Mouse (Mus musculus) left cerebral cortex, postnatal 36 days (tissue): ENCODE data around the gene Chd6. TPM values are rescaled to one million over a fixed set of nuclear protein-coding genes. Genes with fewer than 3 reads are reported as not detected.

ENCODE experiments used
- DNase-seq, 2 experiments: peaks; one replicate each; pipeline ENCODE4 v3.0.0; 2021 to 2022; ENCODE audit warnings: low spot score in 2 of 2, mixed read lengths in 1 of 2
- intact Hi-C: fragments of 180-260 bp; cut with DNase I; formaldehyde crosslinking; loops from one replicate; pipeline ENCODE4 v1.15.1; 2025
- total RNA-seq, 2 experiments: library from RNA; stranded (reverse); gene quantifications; 2 replicates each; pipeline ENCODE4 v1.2.3; 2021

The Chd6 gene
- total RNA-seq, 2 experiments from 2014 or later, result 58.0 to 75.4 TPM

DNA sequence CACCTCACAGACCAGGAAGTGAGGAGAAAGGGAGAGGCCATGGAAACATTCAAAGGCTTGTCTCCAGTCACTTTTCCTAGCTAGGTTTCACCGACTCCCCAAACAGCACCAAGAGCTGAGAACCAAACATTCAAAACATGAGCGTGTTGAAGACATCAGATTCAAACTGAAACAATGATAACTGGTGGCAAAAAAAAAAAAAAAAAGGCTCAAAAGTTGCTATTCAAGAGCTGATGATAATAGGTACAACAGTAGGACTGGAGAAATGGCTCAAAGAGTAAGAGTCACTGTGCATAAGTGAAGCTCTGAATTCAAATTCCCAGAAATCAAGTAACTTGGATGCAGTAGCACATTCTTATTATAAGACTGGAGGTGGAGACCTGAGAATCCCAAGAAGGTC, 30.3 kb downstream of the Chd6 start:
- intact Hi-C loops, result no loop called here
- DNase-seq, result no peak

DNA sequence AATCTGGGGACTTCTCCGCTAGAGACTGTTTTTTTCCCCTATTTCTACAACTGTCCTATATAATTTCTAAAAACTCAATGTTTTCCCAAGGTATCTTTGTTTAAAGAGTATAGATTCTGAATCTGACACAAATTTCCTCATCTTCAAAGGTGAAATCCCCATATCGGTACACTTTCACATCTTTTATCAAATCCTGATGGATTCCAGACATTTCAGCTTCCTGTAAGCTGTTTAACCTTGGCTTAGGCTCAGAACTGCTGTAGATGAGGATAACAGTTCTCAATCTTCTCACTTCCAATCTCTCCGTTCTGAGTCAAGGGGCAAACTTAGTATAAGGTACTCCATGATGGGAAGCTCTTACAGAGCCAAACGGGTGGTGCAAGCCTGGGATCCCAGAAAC, 32.6 kb downstream of the Chd6 start:
- no peak for DNase-seq
- intact Hi-C loops, result no loop called here

- intact Hi-C loops, result no loop called here
- no peak for DNase-seq
Measured at GRCm38 (mm10) chr2:161075553-161075952, 33.3 kb downstream of the Chd6 start.

- no peak for DNase-seq
- intact Hi-C loops, result no loop called here
Measured at GRCm38 (mm10) chr2:161066097-161066759, 42.6 kb downstream of the Chd6 start.

GRCm38 (mm10) chr2:161065594-161065993, 43.3 kb downstream of the Chd6 start:
- intact Hi-C loops, result no loop called here

GRCm38 (mm10) chr2:161064836-161065235, 44.0 kb downstream of the Chd6 start:
- no peak for DNase-seq
- intact Hi-C loops, result no loop called here

More at GRCm38 (mm10) chr2:161065594-161065993, 43.3 kb downstream of the Chd6 start:
- DNase-seq, result no peak

DNA sequence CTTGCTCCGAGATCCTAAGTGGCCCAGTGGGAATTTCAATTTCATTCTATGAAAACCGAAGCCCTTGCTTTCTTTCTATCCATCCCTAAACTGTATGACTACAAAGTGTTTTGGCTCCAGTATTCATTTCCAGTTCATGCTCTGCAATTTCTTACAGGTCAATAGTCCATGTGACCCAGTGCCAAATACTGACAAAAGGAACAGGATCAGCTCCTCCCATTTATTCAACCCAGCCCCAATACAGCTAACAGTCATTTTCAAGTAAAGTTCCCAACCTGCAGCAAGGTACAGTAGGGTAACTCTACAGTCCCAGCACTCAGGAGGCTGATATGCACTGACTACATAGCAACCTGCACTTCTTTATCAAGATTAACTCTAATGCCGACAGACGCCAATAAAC, 50.0 kb downstream of the Chd6 start:
- intact Hi-C loops, result no loop called here
- no peak for DNase-seq

DNA sequence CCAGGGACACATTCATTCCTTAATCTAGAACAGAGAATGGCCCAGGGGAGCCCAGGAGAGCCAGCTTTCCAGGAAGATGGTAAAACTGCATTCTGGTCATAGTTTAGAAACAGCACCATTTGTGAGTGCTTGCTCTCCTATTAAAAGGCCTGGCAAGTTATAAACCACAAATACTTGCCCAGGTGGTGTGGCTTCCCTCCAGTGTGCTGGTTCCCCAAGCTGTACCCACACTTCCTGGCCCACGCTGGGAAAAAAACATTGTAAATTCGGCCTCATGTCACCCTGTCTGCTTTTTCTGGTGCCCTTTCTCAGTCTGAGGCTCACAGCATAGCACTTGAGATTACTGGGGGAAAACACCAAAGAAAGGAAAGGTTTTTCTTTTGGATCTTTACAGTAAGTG, 55.1 kb downstream of the Chd6 start:
- intact Hi-C loops, result loop anchor here (5.0 kb wide), 1 partner anchor 54 kb away; the partner anchor contains the start of gene Chd6
- DNase-seq, result no peak

DNA sequence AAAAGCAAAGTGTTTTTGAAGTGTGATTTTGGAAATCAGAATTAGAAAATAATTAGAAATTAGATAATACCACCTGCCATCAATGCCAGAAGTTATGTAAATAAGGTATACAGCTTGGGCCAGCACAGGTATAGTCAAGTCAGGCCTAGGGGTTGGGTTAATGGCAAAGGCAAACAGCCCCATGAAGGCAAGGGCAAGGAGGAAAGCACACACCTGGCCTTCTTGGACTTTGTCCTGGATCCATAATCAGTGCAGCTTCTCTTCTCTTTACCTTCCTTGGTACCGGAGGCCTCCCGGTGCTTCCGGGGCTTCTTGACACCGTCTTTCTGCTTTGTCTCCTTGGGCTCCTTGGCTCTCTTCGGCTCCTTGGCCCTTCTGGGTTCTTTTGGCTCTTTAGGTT, 56.7 kb downstream of the Chd6 start:
- DNase-seq, result no peak
- intact Hi-C loops, result loop anchor here (5.0 kb wide), 1 partner anchor 55 kb away; the partner anchor contains the start of gene Chd6

DNA sequence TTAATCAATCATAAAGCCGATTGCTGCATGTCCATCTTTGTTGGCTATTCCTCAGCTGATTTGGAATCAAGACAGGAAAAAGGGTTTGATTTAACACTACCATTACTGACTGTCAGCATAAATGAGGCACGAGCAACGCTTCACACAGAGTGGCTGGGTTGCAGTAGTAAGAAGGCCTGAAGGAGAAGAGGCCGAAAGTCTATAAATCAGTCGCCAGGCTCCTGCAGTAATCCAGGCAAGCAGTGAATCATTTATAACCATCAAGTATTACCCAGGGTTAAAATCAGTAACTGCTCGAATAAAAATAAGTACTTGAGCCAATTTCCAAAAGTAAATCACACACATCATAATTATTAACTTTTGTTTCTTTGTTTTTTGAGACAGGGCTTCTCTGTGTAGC, 59.4 kb downstream of the Chd6 start:
- no peak for DNase-seq
- intact Hi-C loops, result no loop called here

DNA sequence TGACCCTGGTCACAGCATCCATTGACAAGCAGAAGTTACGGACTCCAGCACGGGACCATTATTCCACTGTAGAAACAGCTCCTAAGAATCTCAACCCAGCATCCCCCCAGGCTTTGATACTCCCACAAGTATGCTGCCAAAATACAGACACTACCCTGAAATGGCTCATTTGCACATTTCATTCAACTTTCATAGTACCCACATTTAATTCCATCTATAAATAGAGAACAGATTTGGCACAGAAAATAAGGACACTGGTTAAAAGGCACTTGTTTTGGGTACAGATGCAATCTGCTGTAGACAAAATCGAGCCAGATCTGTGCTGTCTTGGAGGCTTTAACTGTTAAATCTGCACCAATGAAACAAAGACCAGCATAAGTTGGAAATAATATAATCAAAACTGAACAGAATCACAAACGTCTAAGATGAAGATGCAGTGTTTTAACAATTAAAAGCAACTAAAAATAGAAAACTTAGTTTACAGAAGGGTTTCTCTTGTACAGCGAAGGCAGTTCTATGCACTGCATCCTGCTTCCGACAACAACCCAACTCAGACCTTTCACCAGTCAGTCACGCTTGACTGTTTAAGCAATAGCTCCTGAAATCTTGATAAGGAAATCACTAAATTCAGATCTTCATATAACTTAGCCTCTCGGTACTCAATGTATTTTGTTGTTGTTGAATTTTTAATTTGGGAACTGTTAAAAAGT, 64.2 kb downstream of the Chd6 start:
- no peak for DNase-seq
- intact Hi-C loops, result no loop called here

DNA sequence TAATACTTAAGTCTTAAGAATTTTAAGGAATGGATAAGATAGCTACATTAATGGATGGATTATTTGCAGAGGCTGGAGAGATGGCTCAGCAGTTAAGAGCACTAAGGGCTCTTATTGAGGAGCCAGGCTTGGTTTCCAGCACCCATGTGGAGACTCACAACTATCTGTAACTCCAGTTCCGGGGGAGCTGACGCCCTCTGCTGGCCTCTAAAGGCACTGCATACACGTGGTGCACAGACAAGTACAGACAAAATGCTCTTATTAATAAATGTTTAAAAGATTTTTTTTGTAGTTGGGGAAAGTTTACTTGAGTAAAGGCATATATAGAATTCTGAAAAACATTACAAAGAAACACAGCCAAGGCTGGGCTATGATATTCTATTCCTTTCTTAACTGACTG, 66.0 kb downstream of the Chd6 start:
- intact Hi-C loops, result no loop called here
- no peak for DNase-seq

- intact Hi-C loops, result no loop called here
- no peak for DNase-seq
Measured at GRCm38 (mm10) chr2:161040743-161041142, 68.1 kb downstream of the Chd6 start.

DNA sequence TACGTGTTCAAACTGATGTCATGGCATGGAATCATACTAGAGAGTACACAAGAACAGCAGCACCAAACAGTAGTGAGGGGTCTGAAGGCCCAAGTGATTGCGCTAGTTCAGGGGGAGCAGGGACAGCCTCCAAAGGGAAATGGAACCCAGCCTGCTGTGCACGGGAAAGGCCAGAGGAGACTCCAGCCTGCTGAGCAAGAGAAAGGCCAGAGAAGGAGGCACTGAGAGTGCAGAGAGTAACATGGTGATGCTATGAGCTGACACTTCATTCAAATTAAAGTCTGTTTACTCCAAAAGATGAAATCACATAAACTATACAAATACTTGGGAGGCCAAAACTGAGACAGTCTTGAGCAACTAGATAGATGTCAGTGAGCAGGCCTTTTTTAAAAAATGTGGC, 71.1 kb downstream of the Chd6 start:
- DNase-seq, result no peak

GRCm38 (mm10) chr2:161033141-161033540, 75.7 kb downstream of the Chd6 start:
- intact Hi-C loops, result no loop called here
- DNase-seq, result no peak

More for the DNA sequence above, 71.1 kb downstream of the Chd6 start:
- intact Hi-C loops, result no loop called here

DNA sequence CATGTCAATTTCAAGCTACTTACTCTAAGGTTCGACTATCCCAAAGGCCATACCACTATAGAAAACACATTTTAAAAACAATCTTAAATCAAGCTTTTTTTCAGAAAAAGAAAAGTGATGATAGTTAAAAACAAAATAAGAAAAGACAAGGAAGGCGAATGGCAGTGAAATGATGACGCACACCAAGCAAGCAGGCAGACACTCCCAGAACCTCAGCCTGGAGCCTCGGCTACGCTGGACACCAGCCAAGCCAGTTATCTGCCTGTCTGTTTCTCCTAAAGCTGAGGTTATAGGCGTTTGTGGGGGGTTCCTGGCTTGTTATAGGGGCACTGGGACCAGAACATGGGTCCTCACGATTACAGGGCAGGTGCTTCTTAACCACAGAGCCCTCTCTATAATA, 76.5 kb downstream of the Chd6 start:
- DNase-seq, result no peak
- intact Hi-C loops, result no loop called here

DNA sequence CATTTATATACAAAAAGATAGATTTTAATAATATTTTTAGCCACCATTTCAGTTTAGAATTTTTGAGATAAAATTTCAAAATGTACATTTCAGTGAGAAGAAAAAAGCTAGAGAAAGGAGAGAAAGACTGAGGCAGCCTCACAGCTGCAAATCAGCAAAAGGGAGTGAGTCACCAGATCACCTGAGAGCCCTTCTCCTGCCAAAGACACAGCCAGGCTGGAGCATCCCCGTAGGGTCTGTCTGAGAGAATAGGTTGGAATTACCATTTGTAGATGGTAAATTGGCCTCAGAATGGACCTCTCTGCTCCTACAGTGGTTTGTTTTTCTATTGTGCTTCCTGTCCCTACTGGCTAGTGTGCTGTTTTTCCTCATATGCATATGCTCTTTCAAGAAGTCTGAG, 84.3 kb downstream of the Chd6 start:
- intact Hi-C loops, result no loop called here
- DNase-seq, result no peak

GRCm38 (mm10) chr2:161017913-161018312, 91.0 kb downstream of the Chd6 start:
- DNase-seq, result no peak

GRCm38 (mm10) chr2:161012577-161013251, 96.2 kb downstream of the Chd6 start:
- intact Hi-C loops, result no loop called here
- peak; percentile 35 to 38 for DNase-seq

More at GRCm38 (mm10) chr2:161017913-161018312, 91.0 kb downstream of the Chd6 start:
- intact Hi-C loops, result no loop called here

GRCm38 (mm10) chr2:161004338-161004737, 104.5 kb downstream of the Chd6 start:
- intact Hi-C loops, result no loop called here
- DNase-seq, result no peak
